Mouse (Mus musculus) bone marrow macrophage, adult 2 months (primary cell): ENCODE measurements around the gene Apbb2. TPM values are rescaled to one million over a fixed set of nuclear protein-coding genes. Genes with fewer than 3 reads are reported as not detected.

ENCODE experiments used
- H3K27ac ChIP-seq: 2 replicates; pipeline ENCODE4 v1.5.1; 2012; ENCODE audit warnings: low read depth, low read length; ENCODE audit not compliant: insufficient read depth
- H3K4me1 ChIP-seq: 2 replicates; pipeline ENCODE4 v1.6.1; 2012; ENCODE audit warnings: low read length; ENCODE audit not compliant: control insufficient read depth, insufficient read depth
- H3K4me3 ChIP-seq: 2 replicates; pipeline ENCODE4 v1.5.1; 2012; ENCODE audit warnings: mild to moderate bottlenecking, low read length, moderate library complexity; ENCODE audit not compliant: insufficient read depth
- CTCF ChIP-seq: IDR thresholded peaks from 2 replicates; pipeline ENCODE4 v1.5.1; 2012; ENCODE audit warnings: low read depth, mild to moderate bottlenecking, low read length, moderate library complexity
- POLR2A ChIP-seq: IDR thresholded peaks from 2 replicates; pipeline ENCODE4 v1.6.1; 2012; ENCODE audit warnings: mild to moderate bottlenecking, low read depth, low read length, borderline replicate concordance
- polyA plus RNA-seq: library from polyadenylated mRNA; stranded (reverse); fragments of >200 nt; gene quantifications from 2 replicates; pipeline ENCODE4 v1.2.4, GENCODE M21; 2012; ENCODE audit not compliant: missing spikeins, insufficient read depth, insufficient read length

Gene Apbb2
- polyA plus RNA-seq, 1 experiment = 22.5 TPM

- no peaks in the 10 kb centered on the region for H3K4me1 ChIP-seq
- no peak for TF ChIP-seq POLR2A
- TF ChIP-seq CTCF = no peak
Observed at GRCm38 (mm10) chr5:66399264-66399620, 219.3 kb downstream of the Apbb2 start.

GRCm38 (mm10) chr5:66398530-66399263 lies 219.9 kb downstream of the Apbb2 start:
- H3K27ac ChIP-seq = no peak overlapping the region

More at GRCm38 (mm10) chr5:66399264-66399620, 219.3 kb downstream of the Apbb2 start:
- Histone ChIP-seq H3K4me3 (no peak overlapping the region), H3K27ac (no peak overlapping the region)

GRCm38 (mm10) chr5:66393767-66394446 lies 224.7 kb downstream of the Apbb2 start:
- no peak overlapping the region for H3K27ac ChIP-seq
- no peak for TF ChIP-seq POLR2A
- H3K4me3 ChIP-seq = no peak overlapping the region
- H3K4me1 ChIP-seq = no peaks in the 10 kb centered on the region

More at GRCm38 (mm10) chr5:66398530-66399263, 219.9 kb downstream of the Apbb2 start:
- Histone ChIP-seq H3K4me1 (no peaks in the 10 kb centered on the region), H3K4me3 (no peak overlapping the region)
- TF ChIP-seq POLR2A = no peak
- no peak for TF ChIP-seq CTCF

GRCm38 (mm10) chr5:66392861-66393529 lies 225.6 kb downstream of the Apbb2 start:
- H3K27ac ChIP-seq = no peak overlapping the region
- no peaks in the 10 kb centered on the region for H3K4me1 ChIP-seq
- TF ChIP-seq CTCF (no peak), POLR2A (no peak)
- H3K4me3 ChIP-seq = no peak overlapping the region

- H3K4me3 ChIP-seq = no peak overlapping the region
- TF ChIP-seq CTCF (no peak), POLR2A (no peak)
- no peaks in the 10 kb centered on the region for H3K4me1 ChIP-seq
- no peak overlapping the region for H3K27ac ChIP-seq
Observed at GRCm38 (mm10) chr5:66391771-66392170, 226.8 kb downstream of the Apbb2 start.

GRCm38 (mm10) chr5:66391299-66391698 lies 227.3 kb downstream of the Apbb2 start:
- no peaks in the 10 kb centered on the region for H3K4me1 ChIP-seq
- no peak overlapping the region for H3K4me3 ChIP-seq
- TF ChIP-seq CTCF (no peak), POLR2A (no peak)

GRCm38 (mm10) chr5:66390567-66390966 lies 228.0 kb downstream of the Apbb2 start:
- no peak overlapping the region for H3K4me3 ChIP-seq
- no peak for TF ChIP-seq POLR2A
- TF ChIP-seq CTCF = no peak
- no peak overlapping the region for H3K27ac ChIP-seq
- peaks cover 4% of the 10 kb centered on the region; the same call in 1 of the 2 replicates for H3K4me1 ChIP-seq

More at GRCm38 (mm10) chr5:66391299-66391698, 227.3 kb downstream of the Apbb2 start:
- H3K27ac ChIP-seq = no peak overlapping the region

- H3K27ac ChIP-seq = no peak overlapping the region
- no peak overlapping the region for H3K4me3 ChIP-seq
- no peak for TF ChIP-seq CTCF
- TF ChIP-seq POLR2A = no peak
- H3K4me1 ChIP-seq = peaks cover 9% of the 10 kb centered on the region
Observed at GRCm38 (mm10) chr5:66387481-66387880, 231.1 kb downstream of the Apbb2 start.

GRCm38 (mm10) chr5:66385636-66386035 lies 232.9 kb downstream of the Apbb2 start:
- TF ChIP-seq CTCF = peak; percentile 48; the same call in 1 of the 2 replicates
- TF ChIP-seq POLR2A = no peak
- Histone ChIP-seq H3K4me3 (no peak overlapping the region), H3K27ac (no peak overlapping the region), H3K4me1 (peaks cover 19% of the 10 kb centered on the region)

- H3K4me1 ChIP-seq = peaks cover 19% of the 10 kb centered on the region
- no peak overlapping the region for H3K27ac ChIP-seq
- H3K4me3 ChIP-seq = no peak overlapping the region
- no peak for TF ChIP-seq POLR2A
- TF ChIP-seq CTCF = no peak
Observed at GRCm38 (mm10) chr5:66384806-66385446, 233.7 kb downstream of the Apbb2 start.
